Mouse (Mus musculus): ENCODE measurements around the gene Ntn3.

DNA sequence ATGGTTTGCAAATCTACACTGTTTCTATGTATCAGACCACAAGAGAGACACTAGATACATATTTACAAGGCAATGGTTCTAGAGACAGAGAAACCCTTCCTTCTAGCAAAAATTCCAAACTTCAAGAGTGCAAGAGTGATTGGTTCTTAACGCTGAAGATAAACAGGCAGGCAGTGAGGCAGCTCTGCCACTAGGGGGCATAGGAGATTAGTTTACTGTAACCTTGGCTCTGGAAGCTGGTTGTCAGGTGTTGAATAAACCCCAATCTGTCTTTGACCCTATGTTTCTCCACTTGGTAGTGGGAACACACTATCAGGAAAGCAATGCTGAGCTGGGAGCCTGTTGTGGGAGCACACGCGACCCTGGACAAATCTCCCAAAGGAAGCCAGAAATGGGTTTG lies 35.9 kb downstream of the Ntn3 start:
- TF ChIP-seq CTCF (IDR thresholded peaks at IDR 0.05; ENCODE audit: borderline replicate concordance, insufficient read depth, low read depth, low read length) (peak; percentile 85), POLR2A (IDR thresholded peaks at IDR 0.05; ENCODE audit: borderline replicate concordance, insufficient read depth, low read length) (no peak)

Data from cerebellum, adult 2 months (tissue).